Comparison of ENCODE assay signal across 9 mouse cellular contexts in the genomic region with DNA sequence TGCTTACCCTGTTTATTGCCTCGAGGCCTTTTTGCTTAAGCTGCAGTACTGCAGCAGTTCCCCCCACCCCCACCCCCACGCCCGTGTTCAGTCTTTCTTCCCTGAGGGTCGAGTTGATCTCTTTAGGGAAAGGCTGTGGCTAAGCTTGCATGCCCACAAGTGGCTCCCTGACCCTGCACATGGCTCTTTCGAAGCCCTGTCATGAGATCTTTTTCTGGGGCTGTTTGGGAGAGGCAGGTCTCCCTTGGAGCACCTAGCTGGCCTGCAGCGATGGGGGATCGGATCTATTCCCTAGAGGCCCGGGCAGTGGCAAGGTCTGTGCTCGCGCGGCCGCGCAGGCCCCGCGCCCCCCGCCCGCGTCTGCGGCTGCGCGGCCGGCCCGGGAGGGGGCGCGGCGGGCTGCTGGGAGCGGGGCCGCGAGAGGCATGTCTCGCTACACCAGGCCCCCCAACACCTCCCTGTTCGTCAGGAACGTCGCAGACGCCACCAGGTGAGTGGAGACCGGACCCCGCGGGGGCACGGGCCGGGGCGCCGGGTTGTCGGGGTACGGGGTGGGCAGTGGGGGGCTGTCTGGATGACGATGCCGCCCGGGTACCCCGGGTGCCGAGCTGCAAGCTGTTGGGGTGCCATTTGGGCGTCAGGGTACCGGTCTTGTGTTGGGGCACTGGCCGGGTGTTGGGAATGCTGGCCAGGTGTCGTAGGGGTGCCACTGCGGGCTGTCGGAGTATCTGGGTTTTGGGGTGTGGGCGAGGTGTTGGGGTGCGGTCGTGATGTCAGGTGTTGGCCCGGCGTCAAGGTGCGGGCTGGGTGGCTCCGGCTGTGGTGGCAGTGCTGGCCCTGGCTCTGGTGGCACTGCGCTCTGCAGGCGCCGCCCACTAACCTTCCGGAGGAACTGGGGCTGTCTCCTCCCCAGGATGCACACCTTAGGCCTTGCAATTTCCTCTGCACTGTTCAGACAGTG. TPM values are rescaled to one million over a fixed set of nuclear protein-coding genes. Genes with fewer than 3 reads are reported as not detected.
DNase-seq lines count a peak whose midpoint lies in the region; ATAC-seq lines count a peak whose summit lies in the region.
"Had no signal": no experiment of that assay in that cellular context is flagged by ENCODE, and none has a peak within 500 bp of the region (broad histone marks: within the 10 kb centered on the region; RNA-seq: fewer than 3 reads in every experiment).

Gene Srsf12 (plus strand): TSS at position 111 of the 961 bp plus-strand sequence.

- peak within 1 kb of the TSS; percentile 51 for H3K4me3 ChIP-seq in liver, embryonic 16.5 days (ENCODE audit: low read depth, low read length)
- H3K4me3 ChIP-seq in neural tube, embryonic 14.5 days (ENCODE audit: low read depth, low read length): peak within 1 kb of the TSS; percentile 74

- H3K4me1 ChIP-seq in liver, embryonic 16.5 days (ENCODE audit: control insufficient read depth, low read depth, low read length): peaks cover 10% of the 10 kb centered on the region; the same call in 1 of the 2 replicates
- H3K4me1 ChIP-seq in neural tube, embryonic 14.5 days (ENCODE audit: control insufficient read depth, insufficient read depth, low read length): 0 out of 2 replicates have a peak, but pooled peaks cover 4% of the 10 kb centered on the region

- 3% methylated on average over 65 of the region's 65 CpGs for WGBS in liver, embryonic 16.5 days (ENCODE audit: insufficient replicate concordance)
- WGBS in neural tube, embryonic 14.5 days: 2% methylated on average over 55 of the region's 65 CpGs

- no peak within 1 kb of the TSS for H3K27ac ChIP-seq in liver, embryonic 16.5 days (ENCODE audit: low read length)
- peak within 1 kb of the TSS; percentile 82 for H3K27ac ChIP-seq in neural tube, embryonic 14.5 days (ENCODE audit: low read depth, low read length)

- 0 out of 2 replicates have a peak, but pooled peaks have one; percentile 21 for ATAC-seq in liver, embryonic 16.5 days (ENCODE audit: low read depth)
- peak; percentile 93 for ATAC-seq in neural tube, embryonic 14.5 days (ENCODE audit: low read depth)
- ATAC-seq: Patski had no signal

- peak within 1 kb of the TSS; percentile 39; the same call in 1 of the 2 replicates for H3K9ac ChIP-seq in liver, embryonic 16.5 days (ENCODE audit: low read depth, low read length)
- peak within 1 kb of the TSS; percentile 92 for H3K9ac ChIP-seq in neural tube, embryonic 14.5 days (replicated peaks; ENCODE audit: low read depth, low read length)

- DNase-seq in kidney, adult 18-20 months: peak; percentile 7
- no peak for DNase-seq in kidney, adult 8-10 months
- DNase-seq in cerebellum, adult 9-11 months: peak; percentile 83
- DNase-seq in frontal cortex, adult 2 months (ENCODE audit: extremely low spot score in 1 of 2, low spot score in 1 of 2): peak; percentile 14 to 57
- DNase-seq in kidney, postnatal 25 days: peak; percentile 8 to 44
- DNase-seq in thymus, postnatal 0 days (ENCODE audit: low spot score): peak; percentile 48

- H3K36me3 ChIP-seq in liver, embryonic 16.5 days (ENCODE audit: control insufficient read depth, insufficient read depth): no peaks in the 10 kb centered on the region
- no peaks in the 10 kb centered on the region for H3K36me3 ChIP-seq in neural tube, embryonic 14.5 days (ENCODE audit: control insufficient read depth, insufficient read depth, low read length)

- peak within 1 kb of the TSS; percentile 68 for H3K4me2 ChIP-seq in liver, embryonic 16.5 days (ENCODE audit: low read depth, low read length)
- H3K4me2 ChIP-seq in neural tube, embryonic 14.5 days (ENCODE audit: low read depth, low read length): peak within 1 kb of the TSS; percentile 93

- peaks cover 10% of the 10 kb centered on the region for H3K27me3 ChIP-seq in liver, embryonic 16.5 days (ENCODE audit: control insufficient read depth, insufficient read depth, low read depth, low read length)
- H3K27me3 ChIP-seq in neural tube, embryonic 14.5 days (ENCODE audit: control insufficient read depth, insufficient read depth, low read length): no peaks in the 10 kb centered on the region

- H3K9me3 ChIP-seq in liver, embryonic 16.5 days (replicated peaks; ENCODE audit: control insufficient read depth, low read length): no peaks in the 10 kb centered on the region
- no peaks in the 10 kb centered on the region for H3K9me3 ChIP-seq in neural tube, embryonic 14.5 days (ENCODE audit: control insufficient read depth, low read length)

RNA-seq across cellular contexts. Expression of gene Srsf12, which starts in this region (rescaled TPM):
- 19.6 and 21.3 TPM in 2 replicates for polyA plus RNA-seq in frontal cortex, adult 2 months (2012; rRNA removed)
- 0.07 and 0.08 TPM in 2 replicates for polyA plus RNA-seq in liver, embryonic 16.5 days (2015; fragmentation: Nextera tagmentation; extraction: Ambion mirVana)
- 73.3 and 85.8 TPM in 2 replicates for polyA plus RNA-seq in neural tube, embryonic 14.5 days (2014; fragmentation: Nextera tagmentation; extraction: Ambion mirVana)
- polyA plus RNA-seq in thymus, postnatal 0 days (2015; fragmentation: Nextera tagmentation; extraction: Ambion mirVana): 1.9 and 2.9 TPM in 2 replicates

Comparison
In these comparisons a context has a peak if more than half of its experiments do, and no peak if none do; other contexts are left out.
1. DNase-seq: peak in kidney, adult 18-20 months (single experiment), cerebellum, adult 9-11 months (single experiment), frontal cortex, adult 2 months (2 of 2), kidney, postnatal 25 days (2 of 2) and thymus, postnatal 0 days (single experiment); none in kidney, adult 8-10 months (0 of 2).
2. Peak in ATAC-seq, H3K4me3 ChIP-seq, H3K9ac ChIP-seq and H3K4me2 ChIP-seq in liver, embryonic 16.5 days; RNA of the gene not detected or under 1 TPM.